Mouse (Mus musculus) CH12.LX (cell line): ENCODE results near the gene Hnrnph2. TPM values are rescaled to one million over a fixed set of nuclear protein-coding genes. Genes with fewer than 3 reads are reported as not detected.

Experiments used
- DNase-seq: peaks from one replicate; pipeline ENCODE4 v3.0.0-alpha.2; 2013; ENCODE audit errors: extremely low read depth
- H3K27ac ChIP-seq: 2 replicates; pipeline ENCODE4 v1.5.1; 2012; ENCODE audit warnings: low read depth, mild to moderate bottlenecking, control low read depth, moderate library complexity; ENCODE audit not compliant: insufficient read depth
- H3K27me3 ChIP-seq: replicated peaks from 2 replicates; pipeline ENCODE3; 2012; ENCODE audit warnings: inconsistent platforms
- H3K36me3 ChIP-seq, 2 experiments: replicated peaks in 1 of 2; 2 replicates each; pipeline versions ENCODE3 to v1.6.1; 2012; ENCODE audit warnings: inconsistent platforms in 1 of 2, low read length in 1 of 2, mild to moderate bottlenecking in 1 of 2, mixed read lengths in 1 of 2, moderate library complexity in 1 of 2; ENCODE audit not compliant: control insufficient read depth in 1 of 2, insufficient read depth in 1 of 2
- H3K4me1 ChIP-seq, 2 experiments: 2 replicates each; pipeline ENCODE4 v1.6.1; 2012; ENCODE audit warnings: inconsistent platforms in 1 of 2, moderate library complexity in 1 of 2; ENCODE audit not compliant: insufficient read depth in 2 of 2, control insufficient read depth in 1 of 2
- H3K4me2 ChIP-seq: 2 replicates; pipeline ENCODE4 v1.6.1; 2012; ENCODE audit warnings: low read depth, mild to moderate bottlenecking, control low read depth; ENCODE audit not compliant: poor library complexity, insufficient read depth, severe bottlenecking
- H3K4me3 ChIP-seq, 3 experiments: fragments of 150-350 bp in 1 of 3; sonication (generic) in 1 of 3; replicated peaks in 1 of 3; 2 replicates each; pipeline versions ENCODE3 to v1.5.1; 2011 to 2012; ENCODE audit warnings: low read depth in 2 of 3, low read length in 2 of 3, mild to moderate bottlenecking in 2 of 3, moderate library complexity in 2 of 3, control low read depth in 1 of 3, improper control_type of control experiment in 1 of 3, inconsistent platforms in 1 of 3, mixed read lengths in 1 of 3; ENCODE audit not compliant: poor library complexity in 1 of 3
- H3K79me2 ChIP-seq: replicated peaks from 2 replicates; pipeline ENCODE4 v1.6.1; 2012; ENCODE audit warnings: mild to moderate bottlenecking, moderate library complexity; ENCODE audit not compliant: control insufficient read depth, poor library complexity, insufficient read depth, severe bottlenecking; ENCODE audit errors: extremely low read depth
- H3K9ac ChIP-seq: 2 replicates; pipeline ENCODE4 v1.6.1; 2012; ENCODE audit warnings: low read depth, mild to moderate bottlenecking, control low read depth, moderate library complexity; ENCODE audit not compliant: insufficient read depth
- H3K9me3 ChIP-seq: replicated peaks from 2 replicates; pipeline ENCODE3; 2012; ENCODE audit warnings: low read length, inconsistent platforms, mixed read lengths
- CHD2 ChIP-seq: IDR thresholded peaks from 2 replicates; pipeline ENCODE4 v1.6.1; 2011; ENCODE audit warnings: low read length, improper control_type of control experiment
- CTCF ChIP-seq, 2 experiments: IDR thresholded peaks in 1 of 2; conservative IDR thresholded peaks in 1 of 2; 2 replicates each; pipeline ENCODE4 v1.5.1; 2011 to 2012; ENCODE audit warnings: low read depth in 2 of 2, low read length in 2 of 2, improper control_type of control experiment in 1 of 2, inconsistent platforms in 1 of 2, mild to moderate bottlenecking in 1 of 2, moderate library complexity in 1 of 2
- EP300 ChIP-seq: IDR thresholded peaks from 2 replicates; pipeline ENCODE4 v1.6.1; 2011; ENCODE audit warnings: low read length, improper control_type of control experiment
- GABPA ChIP-seq: IDR thresholded peaks from 2 replicates; pipeline ENCODE4 v1.6.1; 2012; ENCODE audit warnings: low read depth, low read length, improper control_type of control experiment, inconsistent platforms; ENCODE audit not compliant: insufficient replicate concordance
- JUN ChIP-seq: IDR thresholded peaks from 2 replicates; pipeline ENCODE4 v1.6.1; 2011; ENCODE audit warnings: low read depth, mild to moderate bottlenecking, low read length, improper control_type of control experiment, moderate library complexity; ENCODE audit not compliant: insufficient read depth
- JUND ChIP-seq: conservative IDR thresholded peaks from 2 replicates; pipeline ENCODE4 v1.6.1; 2011; ENCODE audit warnings: low read depth, low read length, improper control_type of control experiment
- MAX ChIP-seq: IDR thresholded peaks from 2 replicates; pipeline ENCODE4 v1.6.1; 2011; ENCODE audit warnings: low read length, improper control_type of control experiment
- MAZ ChIP-seq: IDR thresholded peaks from 2 replicates; pipeline ENCODE4 v1.6.1; 2012; ENCODE audit warnings: low read depth, mild to moderate bottlenecking, inconsistent platforms, low read length, improper control_type of control experiment, moderate library complexity
- MEF2A ChIP-seq: IDR thresholded peaks from 2 replicates; pipeline ENCODE4 v1.6.1; 2014; ENCODE audit warnings: low read depth, mild to moderate bottlenecking, inconsistent platforms, low read length, improper control_type of control experiment, borderline replicate concordance
- MXI1 ChIP-seq: IDR thresholded peaks from 2 replicates; pipeline ENCODE4 v1.6.1; 2011; ENCODE audit warnings: mild to moderate bottlenecking, low read depth, low read length, improper control_type of control experiment
- MYC ChIP-seq: IDR thresholded peaks from 2 replicates; pipeline ENCODE4 v1.6.1; 2011; ENCODE audit warnings: low read depth, mild to moderate bottlenecking, improper control_type of control experiment, low read length
- NRF1 ChIP-seq: IDR thresholded peaks from 2 replicates; pipeline ENCODE4 v1.6.1; 2014; ENCODE audit warnings: low read depth, mild to moderate bottlenecking, inconsistent platforms, low read length, improper control_type of control experiment, moderate library complexity
- RAD21 ChIP-seq: IDR thresholded peaks from 2 replicates; pipeline ENCODE4 v1.6.1; 2011; ENCODE audit warnings: low read depth, mild to moderate bottlenecking, low read length, improper control_type of control experiment, moderate library complexity
- RCOR1 ChIP-seq: conservative IDR thresholded peaks from 2 replicates; pipeline ENCODE4 v1.6.1; 2012; ENCODE audit warnings: low read depth, mild to moderate bottlenecking, inconsistent platforms, low read length, improper control_type of control experiment
- SMC3 ChIP-seq: IDR thresholded peaks from 2 replicates; pipeline ENCODE4 v1.6.1; 2011; ENCODE audit warnings: low read depth, low read length, improper control_type of control experiment
- TCF12 ChIP-seq: IDR thresholded peaks from 2 replicates; pipeline ENCODE4 v1.6.1; 2014; ENCODE audit warnings: low read depth, mild to moderate bottlenecking, inconsistent platforms, low read length, improper control_type of control experiment
- USF1 ChIP-seq: IDR thresholded peaks from 2 replicates; pipeline ENCODE4 v1.6.1; 2014; ENCODE audit warnings: low read depth, mild to moderate bottlenecking, inconsistent platforms, low read length, improper control_type of control experiment
- USF2 ChIP-seq: conservative IDR thresholded peaks from 2 replicates; pipeline ENCODE4 v1.6.1; 2011; ENCODE audit warnings: low read depth, low read length, improper control_type of control experiment
- ZC3H11A ChIP-seq: IDR thresholded peaks from 2 replicates; pipeline ENCODE4 v1.6.1; 2012; ENCODE audit warnings: low read depth, mild to moderate bottlenecking, inconsistent platforms, low read length, improper control_type of control experiment
- dilution Hi-C: fragments of 300-500 bp; cut with MboI; formaldehyde crosslinking; loops from 2 replicates; pipeline ENCODE4 v1.14.3; 2020; ENCODE audit warnings: low sequenced_read_pairs; ENCODE audit not compliant: extremely low pct_unique_long_range_greater_than_20kb, extremely low pct_ligation_motif_present
- in situ Hi-C: fragments of 300-500 bp; cut with MboI; formaldehyde crosslinking; loops from 3 replicates; pipeline ENCODE4 v1.14.3; 2019; ENCODE audit warnings: low sequenced_read_pairs, low pct_ligation_motif_present, low pct_unique_long_range_greater_than_20kb, mixed read lengths
- polyA plus RNA-seq: library from polyadenylated mRNA; unstranded; fragments of >175 nt; gene quantifications from 2 replicates; pipeline ENCODE4 v1.2.1, GENCODE M21; 2012; ENCODE audit warnings: low read depth; ENCODE audit not compliant: insufficient read length
- total RNA-seq, 2 experiments: library from RNA; depleted of rRNA; stranded (reverse); fragments of 300-350 nt in 1 of 2; fragments of >200 nt in 1 of 2; gene quantifications; 2 replicates each; pipeline ENCODE4 v1.2.3; 2012 to 2014

The Hnrnph2 gene
- total and polyA plus RNA-seq, 3 experiments: 38.2 to 70.0 (median 57.3) TPM

- no peaks in the 10 kb centered on the region for H3K27me3 ChIP-seq
- dilution Hi-C loops (no loop called here), in situ Hi-C loops (no loop called here)
- no peak for DNase-seq
- no peak overlapping the region for H3K4me2 ChIP-seq
- H3K4me1 ChIP-seq: peaks cover 0 to 4% of the 10 kb centered on the region in 2 experiments; a peak in 1 of 4 replicates
- no peaks in the 10 kb centered on the region for H3K9me3 ChIP-seq
- no peak overlapping the region for H3K9ac ChIP-seq
- no peak overlapping the region for H3K4me3 ChIP-seq
- no peak for TF ChIP-seq MAX
- peak in 1 of 2 experiments; percentile 43; a peak in 2 of 4 replicates for TF ChIP-seq CTCF (conservative IDR thresholded peaks at IDR 0.05 in 1 of 2, IDR thresholded peaks at IDR 0.05 in 1 of 2; ENCODE audit: low read depth in 2 of 2, low read length in 2 of 2)
- peak; percentile 29 for TF ChIP-seq RAD21
- H3K36me3 ChIP-seq: no peaks in the 10 kb centered on the region
- no peaks in the 10 kb centered on the region for H3K79me2 ChIP-seq
- H3K27ac ChIP-seq: no peak overlapping the region
These were observed 13.3 kb downstream of the Hnrnph2 start for GRCm38 (mm10) chrX:134614306-134614705.

GRCm38 (mm10) chrX:134619695-134620094, 18.7 kb downstream of the Hnrnph2 start:
- Histone ChIP-seq H3K4me3 (no peak overlapping the region), H3K9me3 (no peaks in the 10 kb centered on the region), H3K4me2 (no peak overlapping the region), H3K9ac (no peak overlapping the region), H3K4me1 (no peaks in the 10 kb centered on the region), H3K27me3 (no peaks in the 10 kb centered on the region), H3K36me3 (no peaks in the 10 kb centered on the region), H3K27ac (no peak overlapping the region), H3K79me2 (no peaks in the 10 kb centered on the region)
- in situ Hi-C loops: no loop called here
- DNase-seq: no peak
- dilution Hi-C loops: no loop called here
- TF ChIP-seq MAZ: no peak
- TF ChIP-seq JUND: no peak
- TF ChIP-seq ZC3H11A: no peak
- TF ChIP-seq USF1: no peak
- TF ChIP-seq USF2: no peak
- no peak for TF ChIP-seq MXI1
- TF ChIP-seq NRF1: no peak
- TF ChIP-seq EP300: no peak
- TF ChIP-seq MEF2A: no peak
- no peak for TF ChIP-seq RAD21
- TF ChIP-seq CTCF (conservative IDR thresholded peaks at IDR 0.05 in 1 of 2, IDR thresholded peaks at IDR 0.05 in 1 of 2; ENCODE audit: low read depth in 2 of 2, low read length in 2 of 2): no peak
- TF ChIP-seq MYC: no peak
- TF ChIP-seq CHD2: no peak
- TF ChIP-seq RCOR1: no peak
- TF ChIP-seq TCF12: no peak
- no peak for TF ChIP-seq JUN
- TF ChIP-seq GABPA: no peak
- no peak for TF ChIP-seq SMC3
